Mouse (Mus musculus): ENCODE data around the gene Clca3a1.

Clca3a1 gene

DNA sequence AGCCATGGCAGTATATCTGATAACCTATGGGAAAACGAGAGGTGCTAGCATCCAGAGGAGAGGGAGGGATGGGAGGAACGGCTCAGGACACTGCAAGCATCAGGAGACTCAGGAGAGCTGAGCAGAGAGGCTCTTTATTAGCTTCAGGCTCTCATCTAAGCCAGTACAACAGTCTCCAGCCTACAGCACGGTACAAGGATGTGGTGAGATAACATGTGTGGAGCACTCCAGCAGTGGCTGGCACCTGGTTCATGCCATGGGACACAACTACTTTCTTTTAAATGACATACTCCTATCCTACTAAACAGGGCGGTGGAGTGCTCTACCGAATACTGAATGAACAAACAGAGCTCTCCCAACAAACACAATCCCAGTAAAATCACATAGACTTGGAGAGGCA is 79.2 kb downstream of the Clca3a1 start:
- no peak for DNase-seq (ENCODE audit: low read depth, low spot score)

GRCm38 (mm10) chr3:144679701-144680159 is 81.0 kb downstream of the Clca3a1 start:
- DNase-seq (ENCODE audit: low read depth, low spot score) = no peak
